Mouse (Mus musculus) adrenal gland (tissue): ENCODE results near the gene Mroh9.

Experiments
- intact Hi-C: fragments of 180-260 bp; cut with DNase I; formaldehyde crosslinking; loops from one replicate; pipeline ENCODE4 v1.15.1; 2025

Gene Mroh9

DNA sequence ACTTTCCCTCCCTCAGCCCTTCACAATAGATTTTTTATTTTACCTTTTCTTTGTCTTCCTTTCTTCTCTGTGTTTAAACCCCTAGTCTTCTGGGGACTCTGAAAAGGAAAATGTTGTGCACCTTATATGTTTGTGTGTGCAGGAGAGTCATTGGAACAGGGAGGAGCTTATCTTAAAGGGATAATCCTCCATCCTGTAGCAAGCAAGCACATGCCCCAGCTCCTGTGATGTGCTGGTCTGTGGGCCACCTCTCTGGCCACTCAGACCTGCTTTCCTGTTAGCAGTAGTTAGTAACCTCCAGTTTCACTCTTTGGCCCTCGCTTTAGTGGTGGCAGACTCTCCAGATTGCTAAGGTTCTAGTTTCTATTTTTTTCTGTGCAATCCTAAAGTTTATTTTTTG lies 101.0 kb downstream of the Mroh9 start, which contains the start of gene Fmo3:
Gene Fmo3, minus strand, starts transcription at position 101 of the 400 bp plus-strand sequence.
- intact Hi-C loops: no loop called here
